Mouse (Mus musculus): ENCODE measurements at regions not wholly inside any gene's neighbourhood (a gene's known extent, or its start where the extent isn't known, plus 50 kb on each side); places are given as distances from the start of the nearest gene placed in this dataset.

GRCm38 (mm10) chr1:119223876-119224275 is 170.5 kb upstream of the Gli2 start:
- TF ChIP-seq CTCF (IDR thresholded peaks at IDR 0.05): no peak
- Histone ChIP-seq H3K9me3 (ENCODE audit: low read length) (no peaks in the 10 kb centered on the region), H3K4me3 (ENCODE audit: low read depth, low read length) (no peak overlapping the region), H3K27ac (ENCODE audit: low read depth, low read length) (no peak overlapping the region), H3K4me2 (ENCODE audit: low read depth, low read length, poor library complexity, severe bottlenecking) (no peak overlapping the region), H3K9ac (replicated peaks; ENCODE audit: low read length, poor library complexity, severe bottlenecking) (no peak overlapping the region), H3K36me3 (ENCODE audit: insufficient read depth, low read length) (no peaks in the 10 kb centered on the region), H3K4me1 (ENCODE audit: insufficient read depth, low read length) (no peaks in the 10 kb centered on the region), H3K27me3 (ENCODE audit: insufficient read depth, low read length) (no peaks in the 10 kb centered on the region)
- DNase-seq (ENCODE audit: low spot score): no peak
- WGBS: 84% methylated on average over 8 of the region's 8 CpGs
- ATAC-seq (ENCODE audit: low FRiP score): no peak

- WGBS: 85% methylated on average over 6 of the region's 6 CpGs
- Histone ChIP-seq H3K9ac (replicated peaks; ENCODE audit: low read length, poor library complexity, severe bottlenecking) (no peak overlapping the region), H3K4me2 (ENCODE audit: low read depth, low read length, poor library complexity, severe bottlenecking) (no peak overlapping the region), H3K4me1 (ENCODE audit: insufficient read depth, low read length) (no peaks in the 10 kb centered on the region), H3K27me3 (ENCODE audit: insufficient read depth, low read length) (no peaks in the 10 kb centered on the region), H3K4me3 (ENCODE audit: low read depth, low read length) (no peak overlapping the region), H3K27ac (ENCODE audit: low read depth, low read length) (no peak overlapping the region), H3K9me3 (ENCODE audit: low read length) (no peaks in the 10 kb centered on the region), H3K36me3 (ENCODE audit: insufficient read depth, low read length) (no peaks in the 10 kb centered on the region)
- no peak for ATAC-seq (ENCODE audit: low FRiP score)
- TF ChIP-seq CTCF (IDR thresholded peaks at IDR 0.05): no peak
- DNase-seq (ENCODE audit: low spot score): no peak
Measured at GRCm38 (mm10) chr1:119221901-119222300, 168.5 kb upstream of the Gli2 start.

- Histone ChIP-seq H3K27ac (ENCODE audit: low read depth, low read length) (no peak overlapping the region), H3K36me3 (ENCODE audit: insufficient read depth, low read length) (no peaks in the 10 kb centered on the region), H3K4me1 (ENCODE audit: insufficient read depth, low read length) (no peaks in the 10 kb centered on the region), H3K4me2 (ENCODE audit: low read depth, low read length, poor library complexity, severe bottlenecking) (no peak overlapping the region), H3K4me3 (ENCODE audit: low read depth, low read length) (no peak overlapping the region), H3K9ac (replicated peaks; ENCODE audit: low read length, poor library complexity, severe bottlenecking) (no peak overlapping the region), H3K27me3 (ENCODE audit: insufficient read depth, low read length) (no peaks in the 10 kb centered on the region), H3K9me3 (ENCODE audit: low read length) (no peaks in the 10 kb centered on the region)
- no peak for ATAC-seq (ENCODE audit: low FRiP score)
- DNase-seq (ENCODE audit: low spot score): no peak
- TF ChIP-seq CTCF (IDR thresholded peaks at IDR 0.05): no peak
- WGBS: 85% methylated on average over 7 of the region's 7 CpGs
Measured at GRCm38 (mm10) chr1:119221012-119221411, 167.6 kb upstream of the Gli2 start.

GRCm38 (mm10) chr1:119219817-119220216 is 166.4 kb upstream of the Gli2 start:
- Histone ChIP-seq H3K27ac (ENCODE audit: low read depth, low read length) (no peak overlapping the region), H3K4me1 (ENCODE audit: insufficient read depth, low read length) (no peaks in the 10 kb centered on the region), H3K4me2 (ENCODE audit: low read depth, low read length, poor library complexity, severe bottlenecking) (no peak overlapping the region), H3K4me3 (ENCODE audit: low read depth, low read length) (no peak overlapping the region), H3K9ac (replicated peaks; ENCODE audit: low read length, poor library complexity, severe bottlenecking) (no peak overlapping the region), H3K9me3 (ENCODE audit: low read length) (no peaks in the 10 kb centered on the region), H3K36me3 (ENCODE audit: insufficient read depth, low read length) (no peaks in the 10 kb centered on the region), H3K27me3 (ENCODE audit: insufficient read depth, low read length) (no peaks in the 10 kb centered on the region)
- ATAC-seq (ENCODE audit: low FRiP score): no peak
- WGBS: 79% methylated on average over 10 of the region's 10 CpGs
- no peak for TF ChIP-seq CTCF (IDR thresholded peaks at IDR 0.05)
- no peak for DNase-seq (ENCODE audit: low spot score)

- H3K9ac ChIP-seq (replicated peaks; ENCODE audit: low read length, poor library complexity, severe bottlenecking): no peak overlapping the region
- no peak for DNase-seq (ENCODE audit: low spot score)
- H3K36me3 ChIP-seq (ENCODE audit: insufficient read depth, low read length): no peaks in the 10 kb centered on the region
- H3K9me3 ChIP-seq (ENCODE audit: low read length): no peaks in the 10 kb centered on the region
- no peak overlapping the region for H3K4me2 ChIP-seq (ENCODE audit: low read depth, low read length, poor library complexity, severe bottlenecking)
- H3K27ac ChIP-seq (ENCODE audit: low read depth, low read length): no peak overlapping the region
- no peak overlapping the region for H3K4me3 ChIP-seq (ENCODE audit: low read depth, low read length)
- WGBS: 53% methylated on average over 4 of the region's 4 CpGs
- no peaks in the 10 kb centered on the region for H3K4me1 ChIP-seq (ENCODE audit: insufficient read depth, low read length)
- no peak for TF ChIP-seq CTCF (IDR thresholded peaks at IDR 0.05)
- ATAC-seq (ENCODE audit: low FRiP score): no peak
- H3K27me3 ChIP-seq (ENCODE audit: insufficient read depth, low read length): no peaks in the 10 kb centered on the region
Measured at GRCm38 (mm10) chr1:119217387-119217786, 164.0 kb upstream of the Gli2 start.

GRCm38 (mm10) chr1:119209607-119210007 is 156.2 kb upstream of the Gli2 start:
- WGBS: 53% methylated on average over 7 of the region's 7 CpGs
- H3K4me2 ChIP-seq (ENCODE audit: low read depth, low read length, poor library complexity, severe bottlenecking): no peak overlapping the region
- DNase-seq (ENCODE audit: low spot score) (peak; percentile 42), ATAC-seq (ENCODE audit: low FRiP score) (no peak)
- no peak overlapping the region for H3K27ac ChIP-seq (ENCODE audit: low read depth, low read length)
- TF ChIP-seq CTCF (IDR thresholded peaks at IDR 0.05): peak; percentile 19; the same call in 1 of the 2 replicates
- H3K4me3 ChIP-seq (ENCODE audit: low read depth, low read length): no peak overlapping the region
- no peaks in the 10 kb centered on the region for H3K9me3 ChIP-seq (ENCODE audit: low read length)
- H3K4me1 ChIP-seq (ENCODE audit: insufficient read depth, low read length): no peaks in the 10 kb centered on the region
- H3K27me3 ChIP-seq (ENCODE audit: insufficient read depth, low read length): no peaks in the 10 kb centered on the region
- H3K36me3 ChIP-seq (ENCODE audit: insufficient read depth, low read length): no peaks in the 10 kb centered on the region
- H3K9ac ChIP-seq (replicated peaks; ENCODE audit: low read length, poor library complexity, severe bottlenecking): no peak overlapping the region

Measured in midbrain, postnatal 0 days (tissue).